ENCODE assay signal across 29 mouse cellular contexts in genomic region chr10:69950919-69951236, GRCm38 (mm10).
"Had no signal": no experiment of that assay in that cellular context is flagged by ENCODE, and none has a peak within 500 bp of the region (broad histone marks: within the 10 kb centered on the region; RNA-seq: fewer than 3 reads in every experiment).

No protein-coding gene starts in this region.

- DNase-seq: left cerebral cortex, postnatal 4 days; liver; liver, embryonic 13.5 days; liver, postnatal 0 days; lung, adult 18-20 months; lung, adult 2 months; lung, embryonic 14.5 days; lung, postnatal 10 days; lung, postnatal 14 days; lung, postnatal 36 days; lung, postnatal 4 days; midbrain, embryonic 14.5 days had no signal

- H3K27me3 ChIP-seq: limb, embryonic 12.5 days; limb, embryonic 13.5 days; limb, embryonic 15.5 days; liver, embryonic 12.5 days; liver, embryonic 13.5 days; liver, embryonic 15.5 days; lung, embryonic 15.5 days; megakaryocyte, embryonic 14.5 days; midbrain, embryonic 12.5 days; midbrain, embryonic 13.5 days; midbrain, embryonic 15.5 days had no signal

- H3K4me1 ChIP-seq: limb, embryonic 10.5 days; liver, embryonic 12.5 days; liver, embryonic 13.5 days; liver, embryonic 15.5 days; megakaryocyte, embryonic 14.5 days had no signal

- H3K4me3 ChIP-seq: limb, embryonic 10.5 days; limb, embryonic 12.5 days; limb, embryonic 13.5 days; limb, embryonic 15.5 days; liver, embryonic 12.5 days; liver, embryonic 13.5 days; liver, embryonic 15.5 days; lung, embryonic 15.5 days; megakaryocyte, embryonic 14.5 days; midbrain, embryonic 10.5 days; midbrain, embryonic 12.5 days; midbrain, embryonic 13.5 days; midbrain, embryonic 15.5 days; myocyte had no signal

- H3K9ac ChIP-seq: limb, embryonic 12.5 days; limb, embryonic 13.5 days; limb, embryonic 15.5 days; liver, embryonic 12.5 days; liver, embryonic 13.5 days; liver, embryonic 14.5 days; liver, embryonic 15.5 days; liver, postnatal 0 days; lung, embryonic 14.5 days; lung, embryonic 15.5 days; midbrain, embryonic 12.5 days; midbrain, embryonic 13.5 days; midbrain, embryonic 15.5 days had no signal

- H3K9me3 ChIP-seq: limb, embryonic 10.5 days; limb, embryonic 12.5 days; limb, embryonic 13.5 days; limb, embryonic 15.5 days; liver, embryonic 12.5 days; liver, embryonic 13.5 days; liver, embryonic 15.5 days; lung, embryonic 15.5 days; midbrain, embryonic 10.5 days; midbrain, embryonic 12.5 days; midbrain, embryonic 13.5 days; midbrain, embryonic 15.5 days had no signal

- H3K27ac ChIP-seq: limb, embryonic 10.5 days; limb, embryonic 12.5 days; limb, embryonic 13.5 days; limb, embryonic 15.5 days; liver, embryonic 12.5 days; liver, embryonic 13.5 days; liver, embryonic 14.5 days; liver, embryonic 15.5 days; lung, embryonic 15.5 days; macrophage; midbrain, embryonic 10.5 days; midbrain, embryonic 12.5 days; midbrain, embryonic 13.5 days; midbrain, embryonic 15.5 days had no signal

- H3K4me2 ChIP-seq: limb, embryonic 12.5 days; limb, embryonic 13.5 days; limb, embryonic 15.5 days; liver, embryonic 11.5 days; liver, embryonic 12.5 days; liver, embryonic 13.5 days; liver, embryonic 15.5 days; lung, embryonic 14.5 days; lung, embryonic 15.5 days; midbrain, embryonic 11.5 days; midbrain, embryonic 12.5 days; midbrain, embryonic 13.5 days; midbrain, embryonic 15.5 days had no signal

- H3K36me3 ChIP-seq: limb, embryonic 15.5 days; liver, embryonic 12.5 days; liver, embryonic 13.5 days; liver, embryonic 15.5 days; lung, embryonic 15.5 days had no signal
